Mouse (Mus musculus): Measurements from ENCODE around the gene Dscam. TPM values are rescaled to one million over a fixed set of nuclear protein-coding genes. Genes with fewer than 3 reads are reported as not detected.

Dscam gene
- polyA plus RNA-seq, 1 experiment from 2014 or later = not detected

- H3K27me3 ChIP-seq (replicated peaks) = no peaks in the 10 kb centered on the region
- H3K9me3 ChIP-seq (replicated peaks) = no peaks in the 10 kb centered on the region
- H3K36me3 ChIP-seq = no peaks in the 10 kb centered on the region
- no peak overlapping the region for H3K4me2 ChIP-seq
- peaks cover 6% of the 10 kb centered on the region for H3K4me1 ChIP-seq (replicated peaks)
- H3K9ac ChIP-seq = no peak overlapping the region
- no peak overlapping the region for H3K4me3 ChIP-seq
- no peak for ATAC-seq (ENCODE audit: insufficient number of reproducible peaks, low FRiP score)
- H3K27ac ChIP-seq (ENCODE audit: poor library complexity, severe bottlenecking) = no peak overlapping the region
- WGBS = 77% methylated on average over 8 of the region's 8 CpGs
Measured at GRCm38 (mm10) chr16:96679981-96680380, 490.6 kb downstream of the Dscam start.

GRCm38 (mm10) chr16:96677471-96677870 is 493.1 kb downstream of the Dscam start:
- Histone ChIP-seq H3K27ac (ENCODE audit: poor library complexity, severe bottlenecking) (no peak overlapping the region), H3K27me3 (replicated peaks) (0 out of 2 replicates have a peak, but pooled peaks cover 6% of the 10 kb centered on the region), H3K4me2 (no peak overlapping the region), H3K36me3 (no peaks in the 10 kb centered on the region), H3K4me3 (no peak overlapping the region), H3K9me3 (replicated peaks) (no peaks in the 10 kb centered on the region), H3K4me1 (replicated peaks) (peaks cover 6% of the 10 kb centered on the region), H3K9ac (no peak overlapping the region)
- ATAC-seq (ENCODE audit: insufficient number of reproducible peaks, low FRiP score) = no peak
- 31% methylated on average over 2 of the region's 2 CpGs for WGBS

- H3K9me3 ChIP-seq (replicated peaks) = no peaks in the 10 kb centered on the region
- H3K4me2 ChIP-seq = no peak overlapping the region
- H3K4me3 ChIP-seq = no peak overlapping the region
- no peaks in the 10 kb centered on the region for H3K36me3 ChIP-seq
- ATAC-seq (ENCODE audit: insufficient number of reproducible peaks, low FRiP score) = no peak
- WGBS = 63% methylated on average over 1 of the region's 1 CpGs
- H3K4me1 ChIP-seq (replicated peaks) = peaks cover 6% of the 10 kb centered on the region
- 0 out of 2 replicates have a peak, but pooled peaks cover 6% of the 10 kb centered on the region for H3K27me3 ChIP-seq (replicated peaks)
- no peak overlapping the region for H3K27ac ChIP-seq (ENCODE audit: poor library complexity, severe bottlenecking)
- H3K9ac ChIP-seq = no peak overlapping the region
Measured at GRCm38 (mm10) chr16:96676663-96677062, 493.9 kb downstream of the Dscam start.

- 74% methylated on average over 25 of the region's 25 CpGs for WGBS
- Histone ChIP-seq H3K4me3 (no peak overlapping the region), H3K36me3 (no peaks in the 10 kb centered on the region), H3K4me2 (no peak overlapping the region), H3K27me3 (replicated peaks) (0 out of 2 replicates have a peak, but pooled peaks cover 6% of the 10 kb centered on the region), H3K9ac (no peak overlapping the region), H3K9me3 (replicated peaks) (no peaks in the 10 kb centered on the region), H3K4me1 (replicated peaks) (peaks cover 6% of the 10 kb centered on the region), H3K27ac (ENCODE audit: poor library complexity, severe bottlenecking) (no peak overlapping the region)
- ATAC-seq (ENCODE audit: insufficient number of reproducible peaks, low FRiP score) = no peak
Measured at GRCm38 (mm10) chr16:96673191-96673847, 497.2 kb downstream of the Dscam start.

- H3K9ac ChIP-seq = no peak overlapping the region
- 61% methylated on average over 11 of the region's 11 CpGs for WGBS
- ATAC-seq (ENCODE audit: insufficient number of reproducible peaks, low FRiP score) = no peak
- no peak overlapping the region for H3K27ac ChIP-seq (ENCODE audit: poor library complexity, severe bottlenecking)
- no peak overlapping the region for H3K4me3 ChIP-seq
- H3K4me1 ChIP-seq (replicated peaks) = no peaks in the 10 kb centered on the region
- H3K27me3 ChIP-seq (replicated peaks) = peaks cover 6% of the 10 kb centered on the region; the same call in 1 of the 2 replicates
- no peak overlapping the region for H3K4me2 ChIP-seq
- no peaks in the 10 kb centered on the region for H3K9me3 ChIP-seq (replicated peaks)
- no peaks in the 10 kb centered on the region for H3K36me3 ChIP-seq
Measured at GRCm38 (mm10) chr16:96671603-96672374, 498.8 kb downstream of the Dscam start.

GRCm38 (mm10) chr16:96669706-96670105 is 500.8 kb downstream of the Dscam start:
- Histone ChIP-seq H3K27ac (ENCODE audit: poor library complexity, severe bottlenecking) (no peak overlapping the region), H3K27me3 (replicated peaks) (peaks cover 5% of the 10 kb centered on the region), H3K9ac (no peak overlapping the region), H3K36me3 (no peaks in the 10 kb centered on the region), H3K4me2 (no peak overlapping the region), H3K9me3 (replicated peaks) (no peaks in the 10 kb centered on the region), H3K4me3 (no peak overlapping the region), H3K4me1 (replicated peaks) (no peaks in the 10 kb centered on the region)
- WGBS = 66% methylated on average over 5 of the region's 5 CpGs
- ATAC-seq (ENCODE audit: insufficient number of reproducible peaks, low FRiP score) = no peak

GRCm38 (mm10) chr16:96668478-96668877 is 502.1 kb downstream of the Dscam start:
- H3K4me1 ChIP-seq (replicated peaks) = no peaks in the 10 kb centered on the region

GRCm38 (mm10) chr16:96661073-96661472 is 509.5 kb downstream of the Dscam start:
- Histone ChIP-seq H3K9me3 (replicated peaks) (no peaks in the 10 kb centered on the region), H3K4me1 (replicated peaks) (no peaks in the 10 kb centered on the region), H3K27ac (ENCODE audit: poor library complexity, severe bottlenecking) (no peak overlapping the region), H3K27me3 (replicated peaks) (no peaks in the 10 kb centered on the region; the same call in 1 of the 2 replicates), H3K4me3 (no peak overlapping the region), H3K4me2 (no peak overlapping the region), H3K36me3 (no peaks in the 10 kb centered on the region), H3K9ac (no peak overlapping the region)
- no peak for ATAC-seq (ENCODE audit: insufficient number of reproducible peaks, low FRiP score)
- 79% methylated on average over 3 of the region's 3 CpGs for WGBS

More at GRCm38 (mm10) chr16:96668478-96668877, 502.1 kb downstream of the Dscam start:
- Histone ChIP-seq H3K36me3 (no peaks in the 10 kb centered on the region), H3K4me3 (no peak overlapping the region), H3K27ac (ENCODE audit: poor library complexity, severe bottlenecking) (no peak overlapping the region), H3K9ac (no peak overlapping the region), H3K27me3 (replicated peaks) (no peaks in the 10 kb centered on the region; the same call in none of the 2 replicates), H3K9me3 (replicated peaks) (no peaks in the 10 kb centered on the region), H3K4me2 (no peak overlapping the region)
- 52% methylated on average over 1 of the region's 1 CpGs for WGBS
- ATAC-seq (ENCODE audit: insufficient number of reproducible peaks, low FRiP score) = no peak

- ATAC-seq (ENCODE audit: insufficient number of reproducible peaks, low FRiP score) = no peak
Measured at GRCm38 (mm10) chr16:96659275-96659674, 511.3 kb downstream of the Dscam start.

GRCm38 (mm10) chr16:96655548-96655947 is 515.0 kb downstream of the Dscam start:
- Histone ChIP-seq H3K9ac (no peak overlapping the region), H3K4me3 (no peak overlapping the region), H3K9me3 (replicated peaks) (no peaks in the 10 kb centered on the region), H3K4me2 (no peak overlapping the region), H3K27ac (ENCODE audit: poor library complexity, severe bottlenecking) (no peak overlapping the region), H3K27me3 (replicated peaks) (no peaks in the 10 kb centered on the region), H3K4me1 (replicated peaks) (no peaks in the 10 kb centered on the region), H3K36me3 (no peaks in the 10 kb centered on the region)
- 76% methylated on average over 4 of the region's 4 CpGs for WGBS
- ATAC-seq (ENCODE audit: insufficient number of reproducible peaks, low FRiP score) = no peak

More at GRCm38 (mm10) chr16:96659275-96659674, 511.3 kb downstream of the Dscam start:
- H3K4me2 ChIP-seq = no peak overlapping the region
- H3K4me1 ChIP-seq (replicated peaks) = no peaks in the 10 kb centered on the region
- no peak overlapping the region for H3K9ac ChIP-seq
- no peak overlapping the region for H3K27ac ChIP-seq (ENCODE audit: poor library complexity, severe bottlenecking)
- no peaks in the 10 kb centered on the region for H3K36me3 ChIP-seq
- H3K9me3 ChIP-seq (replicated peaks) = no peaks in the 10 kb centered on the region
- 74% methylated on average over 5 of the region's 5 CpGs for whole genome bisulfite sequencing
- H3K27me3 ChIP-seq (replicated peaks) = no peaks in the 10 kb centered on the region
- H3K4me3 ChIP-seq = no peak overlapping the region

GRCm38 (mm10) chr16:96654054-96654453 is 516.5 kb downstream of the Dscam start:
- Histone ChIP-seq H3K9ac (no peak overlapping the region), H3K27me3 (replicated peaks) (no peaks in the 10 kb centered on the region), H3K4me1 (replicated peaks) (no peaks in the 10 kb centered on the region), H3K4me2 (no peak overlapping the region), H3K4me3 (no peak overlapping the region), H3K27ac (ENCODE audit: poor library complexity, severe bottlenecking) (no peak overlapping the region), H3K36me3 (no peaks in the 10 kb centered on the region), H3K9me3 (replicated peaks) (no peaks in the 10 kb centered on the region)
- no peak for ATAC-seq (ENCODE audit: insufficient number of reproducible peaks, low FRiP score)
- WGBS = 80% methylated on average over 4 of the region's 4 CpGs
